Mouse (Mus musculus): ENCODE results near the gene Arhgap8. TPM values are rescaled to one million over a fixed set of nuclear protein-coding genes. Genes with fewer than 3 reads are reported as not detected.

Gene Arhgap8
- polyA plus RNA-seq, 1 experiment from 2014 or later: 4.1 TPM

- H3K4me3 ChIP-seq: no peak overlapping the region
- 80% methylated on average over 5 of the region's 5 CpGs for WGBS
- DNase-seq (ENCODE audit: low spot score): no peak
- H3K27me3 ChIP-seq (ENCODE audit: low read depth, poor library complexity, severe bottlenecking): no peaks in the 10 kb centered on the region
- peaks cover 62% of the 10 kb centered on the region for H3K36me3 ChIP-seq
- H3K27ac ChIP-seq: no peak overlapping the region
- no peaks in the 10 kb centered on the region for H3K4me1 ChIP-seq
- H3K9me3 ChIP-seq (replicated peaks): no peaks in the 10 kb centered on the region
These were observed 73.8 kb downstream of the Arhgap8 start for GRCm38 (mm10) chr15:84793649-84794048.

DNA sequence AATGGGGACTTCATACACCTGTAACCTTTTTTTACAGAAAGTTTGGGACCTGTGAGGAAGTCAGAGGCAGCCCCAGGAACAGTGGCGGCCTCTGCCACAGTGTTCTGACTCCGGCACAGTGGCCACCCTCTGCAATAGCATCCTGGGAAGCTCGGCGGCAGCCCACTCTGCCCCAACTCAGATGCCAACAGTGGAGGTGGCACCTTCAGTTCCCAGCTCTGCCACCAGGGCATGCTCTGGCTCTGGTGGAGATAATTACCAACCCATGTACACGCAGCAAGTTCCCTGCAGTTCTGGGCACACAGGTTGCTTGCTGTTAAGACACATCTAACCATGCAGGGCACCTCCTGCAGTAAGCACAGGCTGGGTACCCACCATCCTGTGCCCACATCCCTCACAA, 80.3 kb downstream of the Arhgap8 start:
- Histone ChIP-seq H3K36me3 (peaks cover 79% of the 10 kb centered on the region), H3K27me3 (ENCODE audit: low read depth, poor library complexity, severe bottlenecking) (no peaks in the 10 kb centered on the region), H3K4me3 (no peak overlapping the region), H3K9me3 (replicated peaks) (no peaks in the 10 kb centered on the region), H3K27ac (no peak overlapping the region), H3K4me1 (no peaks in the 10 kb centered on the region)
- WGBS: 90% methylated on average over 5 of the region's 5 CpGs
- no peak for DNase-seq (ENCODE audit: low spot score)

- H3K4me1 ChIP-seq: peaks cover 5% of the 10 kb centered on the region
- peaks cover 8% of the 10 kb centered on the region; the same call in 1 of the 2 replicates for H3K27me3 ChIP-seq (ENCODE audit: low read depth, poor library complexity, severe bottlenecking)
- no peaks in the 10 kb centered on the region for H3K9me3 ChIP-seq (replicated peaks)
- DNase-seq (ENCODE audit: low spot score): peak; percentile 60
- H3K4me3 ChIP-seq: no peak overlapping the region
- H3K36me3 ChIP-seq: peaks cover 66% of the 10 kb centered on the region
- no peak overlapping the region for H3K27ac ChIP-seq
- WGBS: 57% methylated on average over 3 of the region's 3 CpGs
These were observed 83.8 kb downstream of the Arhgap8 start for GRCm38 (mm10) chr15:84803685-84804084.

DNA sequence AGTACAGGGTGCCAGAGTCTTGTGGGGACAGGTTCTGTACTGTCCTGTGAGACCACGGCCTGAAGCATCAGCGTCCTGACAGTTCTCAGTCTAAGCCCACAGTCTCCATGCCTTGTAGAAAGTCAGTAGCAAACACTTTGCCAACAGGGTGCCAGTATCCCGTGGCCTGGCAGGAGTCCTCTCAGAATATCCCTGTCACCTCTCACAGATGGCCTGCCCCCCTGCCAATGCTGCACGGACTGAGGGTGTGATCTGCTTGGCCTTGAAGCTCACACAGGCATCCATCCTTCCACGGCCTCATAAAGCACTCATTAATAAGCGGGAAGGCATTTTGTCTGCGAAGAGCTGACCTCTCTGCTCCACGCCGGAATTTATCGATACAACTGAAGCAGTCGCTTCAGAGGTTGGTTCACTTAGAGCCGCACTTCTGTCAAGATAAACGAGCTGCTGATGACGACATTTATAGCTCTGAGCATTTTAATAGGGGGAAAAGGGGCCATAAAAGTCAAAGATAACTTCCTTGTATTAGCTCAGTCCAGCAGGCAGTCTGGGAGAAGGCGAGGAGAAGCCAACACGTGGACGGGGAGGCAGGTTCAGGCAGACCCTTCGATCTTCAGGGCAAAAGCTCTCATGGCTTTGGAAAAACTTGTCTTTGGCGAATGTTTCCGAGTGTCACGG, 89.6 kb downstream of the Arhgap8 start:
- H3K27me3 ChIP-seq (ENCODE audit: low read depth, poor library complexity, severe bottlenecking): peaks cover 14% of the 10 kb centered on the region; the same call in 1 of the 2 replicates
- peak; percentile 40 for DNase-seq (ENCODE audit: low spot score)
- 24% methylated on average over 21 of the region's 21 CpGs for WGBS

GRCm38 (mm10) chr15:84811126-84811525, 91.3 kb downstream of the Arhgap8 start:
- WGBS: 83% methylated on average over 5 of the region's 5 CpGs
- Histone ChIP-seq H3K4me3 (no peak overlapping the region), H3K27ac (no peak overlapping the region), H3K36me3 (peaks cover 6% of the 10 kb centered on the region), H3K9me3 (replicated peaks) (no peaks in the 10 kb centered on the region), H3K4me1 (peaks cover 46% of the 10 kb centered on the region), H3K27me3 (ENCODE audit: low read depth, poor library complexity, severe bottlenecking) (peaks cover 14% of the 10 kb centered on the region; the same call in 1 of the 2 replicates)
- DNase-seq (ENCODE audit: low spot score): no peak

More for the DNA sequence above, 89.6 kb downstream of the Arhgap8 start:
- Histone ChIP-seq H3K9me3 (replicated peaks) (no peaks in the 10 kb centered on the region), H3K4me3 (0 out of 2 replicates have a peak overlapping the region, but pooled peaks have one; percentile 7), H3K27ac (no peak overlapping the region), H3K36me3 (peaks cover 24% of the 10 kb centered on the region), H3K4me1 (peaks cover 38% of the 10 kb centered on the region)

- Histone ChIP-seq H3K27ac (no peak overlapping the region), H3K9me3 (replicated peaks) (no peaks in the 10 kb centered on the region), H3K36me3 (no peaks in the 10 kb centered on the region), H3K4me1 (peaks cover 46% of the 10 kb centered on the region), H3K4me3 (no peak overlapping the region), H3K27me3 (ENCODE audit: low read depth, poor library complexity, severe bottlenecking) (peaks cover 6% of the 10 kb centered on the region; the same call in 1 of the 2 replicates)
- no peak for DNase-seq (ENCODE audit: low spot score)
- WGBS: 89% methylated on average over 11 of the region's 11 CpGs
These were observed 93.0 kb downstream of the Arhgap8 start for GRCm38 (mm10) chr15:84812831-84813357.

GRCm38 (mm10) chr15:84815171-84815570, 95.3 kb downstream of the Arhgap8 start:
- Histone ChIP-seq H3K36me3 (no peaks in the 10 kb centered on the region), H3K9me3 (replicated peaks) (no peaks in the 10 kb centered on the region), H3K4me1 (peaks cover 27% of the 10 kb centered on the region), H3K4me3 (no peak overlapping the region), H3K27ac (no peak overlapping the region), H3K27me3 (ENCODE audit: low read depth, poor library complexity, severe bottlenecking) (peaks cover 6% of the 10 kb centered on the region; the same call in 1 of the 2 replicates)
- no peak for DNase-seq (ENCODE audit: low spot score)
- WGBS: 62% methylated on average over 4 of the region's 4 CpGs

- DNase-seq (ENCODE audit: low spot score): no peak
- Histone ChIP-seq H3K36me3 (no peaks in the 10 kb centered on the region), H3K27me3 (ENCODE audit: low read depth, poor library complexity, severe bottlenecking) (no peaks in the 10 kb centered on the region), H3K4me3 (no peak overlapping the region), H3K9me3 (replicated peaks) (no peaks in the 10 kb centered on the region), H3K27ac (no peak overlapping the region), H3K4me1 (peaks cover 14% of the 10 kb centered on the region)
- 81% methylated on average over 3 of the region's 3 CpGs for WGBS
These were observed 97.7 kb downstream of the Arhgap8 start for GRCm38 (mm10) chr15:84817589-84817988.

GRCm38 (mm10) chr15:84818284-84818683, 98.4 kb downstream of the Arhgap8 start:
- Histone ChIP-seq H3K9me3 (replicated peaks) (no peaks in the 10 kb centered on the region), H3K27me3 (ENCODE audit: low read depth, poor library complexity, severe bottlenecking) (no peaks in the 10 kb centered on the region), H3K4me1 (peaks cover 8% of the 10 kb centered on the region; the same call in 1 of the 2 replicates), H3K36me3 (no peaks in the 10 kb centered on the region), H3K27ac (no peak overlapping the region), H3K4me3 (no peak overlapping the region)
- 89% methylated on average over 11 of the region's 11 CpGs for WGBS
- DNase-seq (ENCODE audit: low spot score): no peak

DNA sequence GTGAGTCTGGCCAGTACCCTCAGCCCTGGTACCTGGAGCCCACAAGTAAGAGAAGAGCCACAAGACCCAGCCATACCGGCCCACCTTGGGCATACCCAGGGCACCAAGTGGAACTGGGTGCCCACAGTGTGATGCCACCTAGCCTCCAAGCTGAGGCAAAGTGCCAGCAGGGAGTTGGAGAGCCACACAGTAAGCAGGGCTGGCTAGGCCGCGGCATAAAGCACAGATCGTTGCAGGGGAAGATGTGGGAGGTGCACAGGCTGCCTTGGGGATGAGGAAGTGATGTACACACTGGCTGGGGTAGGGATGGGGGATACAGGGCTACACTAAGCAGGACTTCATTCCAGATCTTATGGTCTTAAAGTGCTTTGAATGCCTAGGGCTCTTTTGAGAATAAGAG, 101.0 kb downstream of the Arhgap8 start:
- WGBS: 94% methylated on average over 4 of the region's 4 CpGs
- Histone ChIP-seq H3K4me1 (no peaks in the 10 kb centered on the region), H3K27me3 (ENCODE audit: low read depth, poor library complexity, severe bottlenecking) (no peaks in the 10 kb centered on the region), H3K36me3 (no peaks in the 10 kb centered on the region), H3K27ac (no peak overlapping the region), H3K9me3 (replicated peaks) (no peaks in the 10 kb centered on the region), H3K4me3 (no peak overlapping the region)
- no peak for DNase-seq (ENCODE audit: low spot score)

Other genes starting within 250 kb of the Arhgap8 start
- gene Rtl6, start 162.2 kb upstream of the Arhgap8 start, polyA plus RNA-seq (2016; fragmentation: Nextera tagmentation; extraction: Ambion mirVana): 18.7 and 27.1 TPM in 2 replicates
- gene Prr5, start 50.4 kb upstream of the Arhgap8 start, polyA plus RNA-seq (2016; fragmentation: Nextera tagmentation; extraction: Ambion mirVana): 16.3 and 16.5 TPM in 2 replicates
- 1.1 and 1.2 TPM in 2 replicates for gene Phf21b, start 136.0 kb downstream of the Arhgap8 start, polyA plus RNA-seq (2016; fragmentation: Nextera tagmentation; extraction: Ambion mirVana)
- gene Gm29666, start 200.0 kb downstream of the Arhgap8 start, polyA plus RNA-seq (2016; fragmentation: Nextera tagmentation; extraction: Ambion mirVana): 1.2 and 1.3 TPM in 2 replicates
- 67.9 and 69.1 TPM in 2 replicates for gene Nup50, start 203.4 kb downstream of the Arhgap8 start, polyA plus RNA-seq (2016; fragmentation: Nextera tagmentation; extraction: Ambion mirVana)

Measured in limb, embryonic 10.5 days (tissue).